Mouse (Mus musculus): ENCODE results near the gene Col5a2.
"Not testable (repeated sequence)": the region's sequence is repeated elsewhere in the genome, so short reads cannot be mapped to it uniquely, and the experiment has no call there.

Col5a2 gene

DNA sequence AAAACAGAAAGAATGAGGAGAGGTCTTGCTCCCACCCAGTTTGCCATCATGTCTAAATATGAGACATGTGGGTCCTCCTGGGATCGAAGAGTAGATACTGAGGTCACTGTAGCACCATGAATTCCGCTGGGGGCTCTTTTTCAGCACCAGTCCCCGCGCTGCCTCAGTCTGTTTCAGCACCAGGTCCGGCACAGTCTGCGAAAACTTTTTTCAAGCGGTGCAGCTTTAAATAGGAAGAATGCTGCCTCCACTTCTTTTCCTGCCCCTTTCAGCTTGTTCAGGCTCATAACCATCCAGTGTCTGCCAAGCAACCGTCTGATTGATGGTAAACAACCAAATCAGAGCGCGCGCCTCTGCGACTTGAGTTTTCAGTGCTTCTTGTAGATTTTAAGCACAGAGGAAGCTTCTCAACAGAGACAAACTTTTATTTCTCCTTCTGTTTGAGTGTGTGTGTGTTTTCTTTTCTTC is at the start of gene Col5a2:
Col5a2 (minus strand) TSS at position 418 of the 468 bp plus-strand sequence.
- DNase-seq = no peak

DNA sequence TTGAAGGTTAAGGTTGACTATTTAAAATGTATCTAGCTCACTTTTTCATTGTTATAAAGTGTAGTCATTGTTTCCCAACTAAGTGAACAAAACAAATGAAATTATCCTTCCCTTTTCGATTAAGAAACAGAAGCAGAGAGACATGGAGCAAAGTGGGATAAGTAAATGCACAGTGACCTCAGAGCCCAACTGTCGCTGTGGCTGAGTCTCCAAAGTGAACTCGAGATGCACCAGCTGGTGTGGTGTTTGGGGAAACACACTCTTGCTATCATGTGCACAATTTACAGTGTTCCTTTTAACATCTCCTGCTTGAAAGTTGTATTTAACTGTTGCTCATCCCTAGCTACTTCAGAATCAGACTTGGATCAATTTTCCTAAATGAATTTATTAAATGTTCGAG is 47.4 kb upstream of the Col5a2 start:
- DNase-seq = no peak

DNA sequence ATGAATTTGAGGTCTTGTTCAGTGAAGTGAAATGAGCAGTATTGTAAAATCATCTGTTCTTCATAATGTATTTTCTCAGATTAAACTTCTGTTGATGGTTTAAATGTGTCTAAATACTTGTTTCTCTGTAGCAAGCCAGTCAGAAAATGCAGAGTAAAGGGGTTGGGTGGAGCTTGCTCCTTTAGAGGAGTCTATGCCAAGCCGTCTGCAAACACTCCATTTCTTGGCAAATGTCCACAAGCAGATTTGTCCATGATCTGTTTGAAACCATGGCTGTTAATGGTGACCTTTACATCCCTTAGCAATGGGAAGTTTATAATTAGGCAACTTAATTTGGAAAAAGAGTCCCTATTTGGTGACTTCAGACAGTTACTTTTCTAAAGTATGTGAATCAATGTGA is 38.8 kb upstream of the Col5a2 start:
- no peak for DNase-seq

DNA sequence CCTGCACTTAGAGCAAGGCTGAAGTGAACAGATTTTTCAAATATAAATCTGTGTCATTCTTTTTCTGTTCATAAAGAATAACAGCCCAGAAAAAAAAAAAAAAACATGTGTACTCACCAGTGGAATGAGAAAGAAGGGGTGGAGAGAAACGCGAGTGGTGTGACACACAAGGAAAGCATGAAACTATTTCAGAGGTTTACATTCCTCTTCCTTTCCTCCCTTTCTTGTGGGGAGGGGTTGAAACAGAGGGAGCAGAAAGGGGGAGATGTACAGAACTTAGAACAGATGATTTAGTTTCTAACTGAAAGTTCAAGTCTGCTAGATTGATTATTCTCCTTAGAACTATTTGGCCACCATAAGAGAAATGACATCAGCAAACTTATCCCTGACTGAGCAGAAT is 38.1 kb upstream of the Col5a2 start:
- no peak for DNase-seq

DNA sequence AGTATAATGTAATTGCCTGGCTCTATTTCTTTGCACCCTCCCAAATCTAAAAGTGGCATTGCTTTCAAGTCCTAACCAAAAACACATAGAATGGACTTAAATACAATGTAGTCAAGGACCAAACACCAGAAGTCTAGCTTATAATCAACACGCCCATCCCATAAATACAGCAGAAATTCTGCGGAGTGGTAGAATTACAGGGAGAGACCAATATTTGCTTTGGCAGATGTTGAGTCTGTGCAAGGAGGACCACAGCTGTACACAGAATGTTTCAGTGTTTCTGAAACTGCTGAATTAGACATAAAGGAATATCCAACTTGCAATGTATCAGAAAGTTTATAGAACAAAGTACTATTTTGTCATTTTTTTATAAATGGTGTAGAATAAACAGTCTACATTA is 28.4 kb upstream of the Col5a2 start:
- DNase-seq = no peak

DNA sequence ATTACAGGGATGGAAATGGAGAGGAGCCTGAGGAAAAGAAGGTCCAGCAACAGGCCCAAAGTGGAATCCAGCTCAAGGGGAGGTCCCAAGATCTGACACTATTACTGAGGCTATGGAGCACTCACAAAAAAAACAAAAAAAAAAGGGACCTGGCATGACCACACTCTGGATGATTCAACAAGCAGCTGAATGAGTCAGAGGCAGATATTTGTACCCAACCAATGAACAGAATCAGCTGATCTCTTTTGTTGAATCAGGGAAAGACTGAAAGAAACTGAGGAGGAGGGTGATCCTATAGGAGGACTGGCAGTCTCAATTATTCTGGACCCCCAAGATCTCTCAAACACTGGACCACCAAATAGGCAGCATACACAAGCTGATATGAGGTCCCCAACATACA is 24.4 kb upstream of the Col5a2 start:
- DNase-seq = not testable (repeated sequence)

DNA sequence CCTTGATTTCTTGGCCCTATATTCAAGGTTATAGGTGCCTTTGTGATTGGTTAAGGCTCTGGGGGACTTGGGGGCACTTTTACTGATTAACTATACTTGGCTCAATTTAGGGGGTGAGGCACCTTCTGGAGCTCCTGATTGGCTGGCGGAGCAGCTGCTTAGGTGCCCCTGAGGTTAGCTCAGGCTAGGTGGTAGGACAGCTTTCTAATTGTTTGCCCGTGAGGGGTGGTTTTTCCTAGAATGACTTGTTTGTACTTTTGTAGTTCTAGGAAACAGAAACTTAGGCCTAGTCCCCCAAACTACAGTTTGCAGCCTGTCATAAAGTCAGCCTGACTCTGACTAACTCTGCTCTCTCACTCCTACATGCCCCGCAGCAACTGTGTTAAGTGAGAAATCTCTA is 20.5 kb upstream of the Col5a2 start:
- DNase-seq = no peak

DNA sequence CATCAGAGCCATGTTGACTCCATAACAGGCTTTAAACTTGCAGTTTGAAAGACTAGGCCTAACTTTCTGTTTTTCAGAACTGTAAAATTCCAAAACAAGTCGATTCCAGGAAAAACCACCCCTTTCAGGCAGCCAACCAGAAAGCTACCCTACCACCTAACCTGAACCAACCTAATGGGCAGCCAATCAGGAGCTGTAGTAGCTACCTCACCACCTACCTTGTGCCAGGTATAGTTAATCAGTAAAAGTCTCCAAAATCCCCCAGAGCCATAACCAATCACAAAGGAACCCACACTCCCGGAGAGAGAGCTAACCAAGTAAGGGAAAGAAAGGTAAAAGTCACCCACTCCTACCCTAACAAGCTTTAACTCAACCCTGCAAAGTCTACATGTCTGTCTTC is 18.4 kb upstream of the Col5a2 start:
- no peak for DNase-seq

DNA sequence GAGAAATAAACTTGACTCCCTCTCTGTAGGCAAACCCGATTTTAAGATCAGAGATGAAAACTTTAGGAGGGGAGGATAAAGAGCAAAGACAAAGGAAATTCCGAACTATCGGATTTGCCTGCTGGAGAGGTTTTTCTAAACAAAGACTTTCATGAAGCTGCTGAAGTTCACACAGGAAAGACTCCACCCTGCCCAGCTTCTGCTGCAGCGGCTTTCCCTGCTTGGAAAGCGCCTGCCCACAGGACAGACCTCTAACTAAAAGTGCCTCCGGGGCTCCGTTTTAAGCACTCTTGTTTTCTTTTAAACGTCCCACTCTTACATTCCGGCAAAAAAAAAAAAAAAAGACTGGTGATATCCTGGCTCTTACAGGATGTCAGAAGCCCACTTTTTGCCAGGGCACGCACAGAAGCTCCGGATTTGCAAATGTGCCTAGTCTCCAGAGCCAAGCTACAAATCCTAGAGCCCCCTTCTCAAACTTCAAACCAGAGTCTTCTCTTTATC is 791 bp downstream of the Col5a2 start:
- DNase-seq = no peak

DNA sequence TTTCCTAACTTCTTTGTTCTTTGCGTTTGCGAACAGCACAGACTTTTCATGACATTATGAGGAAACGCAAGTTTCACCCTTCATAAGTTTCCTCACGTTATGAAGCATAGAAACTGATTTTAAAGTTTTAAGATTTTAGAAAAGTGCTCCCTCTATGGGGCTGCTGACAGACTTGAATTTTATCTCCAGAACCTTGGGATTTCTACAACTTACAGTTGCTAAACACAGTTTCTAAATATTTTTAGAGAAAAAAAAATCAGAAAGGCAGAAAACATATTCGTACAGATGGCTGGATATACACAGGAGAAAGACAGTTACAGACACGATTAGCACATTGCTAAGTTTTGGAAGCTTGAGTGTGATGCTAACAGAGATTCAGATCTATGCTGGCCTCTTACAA is 1.6 kb downstream of the Col5a2 start:
- no peak for DNase-seq

DNA sequence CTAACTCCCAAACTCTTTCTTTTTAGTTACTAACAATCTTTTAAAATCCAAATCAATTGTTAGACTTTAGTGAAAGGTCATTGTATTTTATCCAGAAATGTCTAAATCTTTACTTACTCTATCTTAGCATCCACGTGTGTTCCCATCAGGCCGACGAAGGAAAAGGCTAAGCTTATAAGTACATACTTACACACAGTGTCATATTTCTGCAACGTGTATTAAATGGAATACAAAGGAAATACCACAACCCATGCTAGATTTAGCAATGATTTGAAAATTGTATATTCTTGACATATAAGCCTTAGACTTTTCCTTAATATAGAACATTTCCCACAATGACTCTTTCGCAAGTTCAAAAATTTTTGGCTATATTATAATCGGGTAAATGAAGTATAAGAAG is 2.6 kb downstream of the Col5a2 start:
- DNase-seq = no peak

DNA sequence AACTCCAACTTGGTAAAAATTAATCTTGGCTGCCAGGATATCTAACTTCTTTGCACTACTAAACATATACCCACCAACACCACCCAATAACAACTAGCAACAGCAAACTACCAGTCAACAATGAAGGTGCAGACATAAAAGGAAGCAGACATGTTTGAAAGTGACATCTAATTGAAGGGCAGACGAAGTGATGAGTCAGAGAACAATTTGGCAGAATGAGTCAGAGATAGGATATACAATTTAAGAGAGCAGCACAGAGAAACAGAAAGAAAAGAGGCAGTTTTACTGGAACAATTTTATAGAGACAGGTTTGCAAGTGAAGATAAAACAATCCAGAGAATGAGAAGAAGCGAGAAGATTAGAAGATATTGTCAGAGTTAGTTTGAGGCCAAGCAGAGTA is 8.1 kb downstream of the Col5a2 start:
- DNase-seq = no peak

DNA sequence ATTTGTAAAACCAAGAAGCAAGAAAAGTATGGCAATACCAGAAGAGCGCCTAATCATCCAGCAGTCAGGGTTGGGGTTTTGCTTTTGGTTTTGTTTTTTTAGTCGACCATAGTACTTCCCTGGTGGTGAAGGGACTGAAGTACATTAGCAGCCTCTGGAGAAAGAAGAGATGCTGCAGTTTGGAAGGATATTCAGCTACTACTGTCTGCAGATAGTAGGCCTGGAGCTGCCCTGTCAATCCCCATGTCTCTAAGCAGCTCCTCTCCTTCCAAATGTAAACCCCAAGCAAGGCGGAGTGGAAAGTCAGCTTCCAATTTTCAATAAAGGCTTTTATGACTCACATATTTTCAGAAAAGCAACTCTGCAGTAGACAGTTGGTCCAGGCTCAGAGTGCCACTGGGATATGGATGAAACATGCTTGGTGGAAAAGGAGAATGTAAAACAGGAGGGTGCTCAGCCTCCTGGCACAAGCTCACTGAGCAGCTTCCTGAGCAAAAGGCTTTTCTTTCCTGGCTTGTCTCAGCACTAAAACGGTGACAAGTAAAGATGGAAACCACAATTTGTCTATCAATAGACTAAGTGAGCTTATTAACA is 10.9 kb downstream of the Col5a2 start:
- DNase-seq = no peak

DNA sequence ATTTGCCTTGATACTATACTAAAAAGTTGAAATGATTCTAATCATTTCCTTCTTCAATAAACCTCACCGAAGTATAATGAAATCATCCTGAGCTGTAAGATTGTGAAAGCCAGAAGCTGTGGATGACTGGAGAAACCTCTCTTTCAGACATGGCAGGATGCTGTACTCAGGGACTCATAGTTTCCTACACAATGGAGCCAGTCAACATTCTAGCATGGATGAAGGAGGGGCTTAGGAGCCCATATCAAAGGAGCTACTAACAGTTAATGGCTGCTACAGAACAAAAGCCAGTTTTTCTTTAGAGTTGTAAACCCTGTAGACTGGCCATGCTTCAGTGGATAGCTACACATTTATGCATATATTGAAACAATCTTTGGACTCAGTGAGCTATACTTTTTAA is 12.6 kb downstream of the Col5a2 start:
- no peak for DNase-seq

DNA sequence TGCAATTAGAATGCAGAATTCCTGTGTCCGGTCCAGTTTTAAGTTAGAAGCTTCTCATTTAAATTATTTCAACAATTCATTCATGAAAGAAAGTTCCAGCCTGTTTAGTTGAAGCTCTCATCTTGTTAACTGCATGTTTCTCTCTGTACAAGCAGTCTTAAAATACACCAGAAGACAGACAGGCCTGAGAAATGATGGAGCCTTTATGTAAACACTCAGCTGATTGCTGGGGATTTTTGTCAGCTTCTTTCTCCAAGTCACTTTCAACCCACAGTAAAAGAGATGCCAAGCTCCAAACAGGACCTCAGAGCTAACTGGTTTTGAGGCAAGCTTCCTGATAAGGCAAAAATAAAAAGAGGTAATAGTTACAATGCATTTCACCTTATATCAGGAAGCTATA is 14.8 kb downstream of the Col5a2 start:
- no peak for DNase-seq

DNA sequence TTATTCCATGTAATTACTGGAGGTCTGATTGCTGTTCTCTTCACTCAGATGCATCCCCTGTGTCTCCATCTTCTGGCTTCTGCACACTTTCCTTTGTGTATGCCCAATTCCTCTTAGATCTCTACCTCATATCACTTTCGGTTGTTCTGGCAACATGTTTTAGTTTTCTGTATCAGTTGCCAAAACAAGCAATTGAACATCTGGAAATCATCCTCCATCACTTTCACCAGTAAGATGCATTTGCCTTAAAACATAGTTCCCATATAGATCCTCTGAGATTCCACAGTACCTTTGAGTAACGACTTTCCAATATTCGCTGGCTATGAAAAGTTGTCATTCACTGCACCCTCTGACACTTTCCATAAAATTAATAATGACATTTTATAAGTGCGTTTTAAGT is 20.1 kb downstream of the Col5a2 start:
- no peak for DNase-seq

DNA sequence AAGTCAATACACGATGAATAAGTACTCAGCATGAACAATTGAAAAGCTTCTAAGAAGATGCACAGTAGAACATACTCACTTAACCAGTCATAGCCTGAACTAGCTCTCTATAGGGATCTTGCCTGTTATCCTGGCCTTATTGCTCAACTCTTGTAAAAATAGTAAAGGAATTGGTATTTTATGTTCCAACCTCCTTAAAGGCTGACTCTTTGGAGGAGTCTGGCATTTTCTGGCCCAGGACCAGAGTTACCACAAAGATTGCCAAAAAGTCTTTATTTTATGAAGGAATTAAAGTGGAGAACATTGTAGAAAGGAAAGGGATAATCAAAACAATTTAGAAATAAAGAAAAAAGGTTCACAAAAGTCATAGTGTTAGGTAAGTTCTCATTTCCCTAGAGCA is 21.2 kb downstream of the Col5a2 start:
- DNase-seq = no peak

DNA sequence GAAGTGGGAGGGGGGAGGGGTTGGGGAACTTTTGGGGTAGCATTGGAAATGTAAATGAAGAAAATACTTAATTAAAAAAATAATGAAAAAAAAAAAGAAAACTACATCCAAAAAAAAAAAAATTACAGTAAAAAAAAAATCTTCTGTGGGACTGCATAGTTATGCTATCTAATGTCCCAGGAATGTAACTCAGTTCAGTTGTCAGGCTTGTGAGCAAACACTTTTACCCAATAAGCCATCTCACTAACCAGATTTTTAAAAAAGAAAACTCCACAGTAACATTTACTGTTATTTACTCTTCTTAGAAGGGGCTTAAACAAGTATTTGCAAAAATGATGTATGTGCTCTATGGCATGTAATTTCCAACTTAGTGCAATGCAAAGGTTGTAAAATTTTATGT is 24.0 kb downstream of the Col5a2 start:
- no peak for DNase-seq

DNA sequence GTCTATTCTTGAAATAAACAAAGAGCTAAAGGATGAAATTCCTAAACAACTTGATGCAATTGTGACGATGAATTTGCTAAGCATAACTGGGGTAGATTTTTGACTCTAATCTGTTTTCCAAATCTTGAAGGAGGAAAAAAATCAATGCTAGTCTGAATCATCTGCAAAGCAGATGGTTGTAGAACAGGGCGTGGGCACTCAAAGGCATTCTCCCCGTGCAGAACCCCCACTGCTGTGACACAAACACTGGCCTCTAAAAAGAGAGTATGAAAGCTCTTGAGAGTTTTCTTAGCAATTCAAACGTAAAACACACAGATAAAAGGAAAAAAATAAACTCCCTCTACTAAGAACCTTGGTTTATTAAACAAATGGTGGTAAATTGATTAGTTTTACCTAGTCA is 30.3 kb downstream of the Col5a2 start:
- DNase-seq = no peak

DNA sequence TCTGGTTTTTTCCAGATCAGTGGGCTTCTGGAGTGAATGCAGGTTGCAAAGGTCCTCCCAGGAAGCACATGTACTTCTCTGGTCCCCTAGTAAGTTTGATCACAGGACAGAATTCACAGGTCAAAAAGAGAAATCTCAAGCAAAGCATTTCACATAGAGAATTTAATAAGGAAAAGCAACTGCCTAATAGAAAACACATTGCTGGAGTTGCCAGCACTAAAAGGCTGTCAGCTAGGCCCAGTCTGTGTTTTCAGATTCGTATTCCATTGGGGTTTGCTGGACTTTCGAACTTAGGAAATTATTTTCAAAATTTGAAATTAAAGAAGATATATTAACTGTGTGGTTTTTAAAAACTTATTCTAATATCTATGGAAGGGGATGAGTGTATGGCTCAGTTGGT is 42.3 kb downstream of the Col5a2 start:
- no peak for DNase-seq

DNA sequence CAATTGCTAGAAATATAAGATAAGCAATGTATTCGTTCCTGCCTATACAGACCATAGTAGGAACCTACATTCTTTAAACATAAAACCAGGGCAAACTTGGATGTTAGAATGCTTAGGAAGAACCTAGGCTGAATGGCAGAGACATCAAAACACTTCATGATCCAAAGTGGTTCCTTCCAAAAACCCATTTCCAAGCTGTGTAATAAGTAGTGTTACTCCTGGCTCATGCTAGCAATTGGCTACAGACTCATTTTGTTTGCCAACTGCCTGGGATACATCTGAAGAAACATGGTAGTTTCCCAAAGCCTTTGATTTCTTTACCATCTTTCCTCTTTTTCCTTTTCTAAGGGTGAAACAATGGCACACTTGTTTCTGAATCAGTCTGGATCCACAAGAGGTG is 47.3 kb downstream of the Col5a2 start:
- DNase-seq = no peak

DNA sequence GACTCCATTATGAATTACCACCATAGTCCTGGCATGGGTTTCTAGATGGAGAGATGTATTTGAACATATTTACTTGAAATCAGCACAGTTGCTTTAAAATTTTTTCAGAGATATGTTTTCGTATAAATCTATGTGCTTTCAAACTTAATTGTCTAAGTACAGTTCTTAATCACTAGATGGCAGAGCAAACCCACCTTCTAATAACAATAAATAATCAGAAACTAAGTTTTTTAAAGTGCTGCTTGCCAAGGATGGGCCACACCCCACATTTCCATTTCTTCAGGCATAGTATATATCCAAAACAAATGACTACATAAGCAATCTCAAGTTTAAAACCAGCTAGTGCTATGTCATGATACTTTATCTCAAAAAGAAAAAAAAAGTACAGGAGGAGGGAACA is 54.2 kb downstream of the Col5a2 start:
- DNase-seq = no peak

DNA sequence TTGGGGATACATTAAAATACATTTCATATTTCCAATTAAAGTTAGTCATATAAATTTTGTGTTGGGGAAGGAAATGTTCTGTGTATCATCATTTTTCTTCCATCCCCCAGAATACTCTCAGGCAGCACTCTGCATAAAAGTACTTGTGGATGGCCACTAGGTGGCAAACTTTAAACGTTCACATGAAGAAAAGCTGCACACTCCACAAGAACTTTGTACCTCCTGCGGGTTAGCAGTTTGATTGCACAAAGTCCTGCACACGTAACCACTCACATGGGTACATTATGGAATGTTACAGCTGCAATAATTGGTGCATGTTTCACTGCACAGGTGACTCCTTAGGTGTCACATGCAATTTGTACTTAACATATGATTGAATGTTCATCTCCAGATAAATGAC is 71.2 kb downstream of the Col5a2 start:
- DNase-seq = no peak

DNA sequence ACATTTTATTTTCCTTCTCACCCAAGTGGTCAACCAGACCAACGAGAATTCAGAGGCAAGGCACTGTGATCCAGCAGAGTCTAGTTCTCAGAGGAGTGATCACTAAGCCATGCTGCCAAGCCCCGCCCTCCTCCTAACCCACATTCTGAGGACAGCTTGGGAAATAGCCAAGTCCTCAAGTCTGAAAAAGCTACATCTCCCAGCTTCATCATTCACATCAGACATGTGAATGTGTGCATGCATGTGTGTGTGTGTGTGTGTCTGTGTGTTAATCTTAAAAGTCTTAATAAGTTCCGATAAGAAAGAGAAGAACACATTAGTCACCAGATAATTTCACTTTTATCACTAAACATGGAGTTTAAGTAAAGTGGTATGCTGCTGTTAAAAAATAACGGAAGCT is 72.6 kb downstream of the Col5a2 start:
- no peak for DNase-seq

DNA sequence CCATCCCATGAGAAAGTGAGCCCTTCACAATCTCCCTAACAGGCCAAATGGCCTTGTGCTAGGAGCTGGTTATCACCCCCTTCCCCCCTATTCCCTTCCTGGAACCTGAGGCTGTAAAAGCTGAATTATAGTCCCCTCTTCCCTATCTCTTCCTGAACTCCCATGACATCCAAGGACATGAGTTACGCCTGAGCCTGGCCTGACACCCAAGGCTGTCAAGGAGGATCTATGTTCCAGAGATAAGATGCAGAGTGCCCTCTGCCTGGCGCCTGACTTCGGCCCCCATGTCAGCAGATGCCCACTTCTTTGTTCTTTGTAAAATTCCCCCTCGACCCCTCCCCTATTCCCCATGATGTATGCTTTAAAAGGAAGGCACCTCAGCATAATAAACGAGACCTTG is 73.9 kb downstream of the Col5a2 start:
- not testable (repeated sequence) for DNase-seq

DNA sequence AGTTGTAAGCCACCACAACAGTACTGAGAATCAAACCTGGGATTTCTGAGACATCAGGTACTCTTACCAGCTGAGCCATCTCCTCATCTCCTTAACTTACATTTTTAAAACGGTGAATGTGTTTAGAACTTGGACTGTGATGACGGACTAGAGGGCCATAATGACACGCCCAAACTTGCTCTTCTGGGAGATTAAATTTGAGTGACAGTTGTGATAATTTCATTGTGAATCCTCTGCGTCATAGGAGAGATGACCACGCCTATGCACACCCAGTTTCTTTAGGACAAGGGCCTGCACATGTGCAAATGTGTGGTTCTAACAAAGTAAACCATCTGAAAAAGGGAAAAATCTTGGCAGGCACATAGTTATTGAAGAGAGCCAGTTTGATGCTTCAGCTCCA is 79.2 kb downstream of the Col5a2 start:
- DNase-seq = no peak

Measured in thymus, postnatal 25 days (tissue).